30 mouse cellular contexts compared by ENCODE assay signal in the genomic region with DNA sequence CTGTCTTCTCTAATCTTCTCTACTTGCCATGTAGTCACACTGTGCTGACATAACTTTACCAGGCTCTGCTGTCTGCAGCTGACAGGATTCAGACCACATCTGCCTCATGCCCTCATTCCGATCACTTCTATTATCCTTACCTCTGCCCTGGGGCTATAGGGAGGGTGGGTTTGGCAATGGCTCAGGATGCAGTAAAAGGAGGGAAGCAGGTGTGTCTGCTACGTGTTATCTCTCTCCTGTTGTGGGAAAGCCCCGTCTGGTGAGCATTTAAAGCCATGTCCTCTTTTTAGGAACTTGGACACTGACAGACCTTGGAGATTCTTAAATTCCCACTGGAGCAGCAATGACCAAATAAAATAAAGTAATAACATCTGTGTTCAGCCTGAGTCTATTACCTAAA.
DNase-seq lines count a peak whose midpoint lies in the region; ATAC-seq and TF ChIP-seq lines count a peak whose summit lies in the region.
"Had no signal": no experiment of that assay in that cellular context is flagged by ENCODE, and none has a peak within 500 bp of the region (broad histone marks: within the 10 kb centered on the region; RNA-seq: fewer than 3 reads in every experiment).

No protein-coding gene starts in this region.

- no peaks in the 10 kb centered on the region for H3K79me3 ChIP-seq in C2C12 (ENCODE audit: low read depth)

- H3K79me2 ChIP-seq in C2C12 (ENCODE audit: control insufficient read depth, insufficient read depth): no peaks in the 10 kb centered on the region

- no peak overlapping the region for H3K4me2 ChIP-seq in limb, embryonic 12.5 days
- no peak overlapping the region for H3K4me2 ChIP-seq in embryonic facial prominence, embryonic 12.5 days (replicated peaks)
- H3K4me2 ChIP-seq in limb, embryonic 13.5 days (replicated peaks): no peak overlapping the region
- no peak overlapping the region for H3K4me2 ChIP-seq in intestine, postnatal 0 days (replicated peaks; ENCODE audit: low read depth)
- H3K4me2 ChIP-seq: heart, embryonic 12.5 days; intestine, embryonic 15.5 days; limb, embryonic 15.5 days; lung, embryonic 14.5 days; midbrain, embryonic 13.5 days; neural tube, embryonic 12.5 days; stomach, embryonic 15.5 days had no signal

- peaks cover 17% of the 10 kb centered on the region for H3K4me1 ChIP-seq in limb, embryonic 12.5 days (replicated peaks)
- peaks cover 24% of the 10 kb centered on the region for H3K4me1 ChIP-seq in limb, embryonic 10.5 days
- peaks cover 20% of the 10 kb centered on the region for H3K4me1 ChIP-seq in embryonic facial prominence, embryonic 12.5 days
- peaks cover 26% of the 10 kb centered on the region for H3K4me1 ChIP-seq in limb, embryonic 13.5 days
- H3K4me1 ChIP-seq in intestine, postnatal 0 days (replicated peaks; ENCODE audit: control insufficient read depth, insufficient read depth, low read length): no peaks in the 10 kb centered on the region
- H3K4me1 ChIP-seq: heart, embryonic 12.5 days; intestine, embryonic 15.5 days; megakaryocyte, embryonic 14.5 days; midbrain, embryonic 13.5 days; neural tube, embryonic 12.5 days; stomach, embryonic 15.5 days had no signal

- H3K36me3 ChIP-seq in limb, embryonic 12.5 days: no peaks in the 10 kb centered on the region
- no peaks in the 10 kb centered on the region for H3K36me3 ChIP-seq in limb, embryonic 10.5 days
- H3K36me3 ChIP-seq in C2C12 (ENCODE audit: control insufficient read depth, insufficient read depth): no peaks in the 10 kb centered on the region
- no peaks in the 10 kb centered on the region for H3K36me3 ChIP-seq in embryonic facial prominence, embryonic 12.5 days
- H3K36me3 ChIP-seq in limb, embryonic 13.5 days: no peaks in the 10 kb centered on the region
- no peaks in the 10 kb centered on the region for H3K36me3 ChIP-seq in intestine, postnatal 0 days (ENCODE audit: control insufficient read depth, insufficient read depth)
- H3K36me3 ChIP-seq: heart, embryonic 12.5 days; hindbrain, embryonic 10.5 days; intestine, embryonic 15.5 days; limb, embryonic 15.5 days; midbrain, embryonic 13.5 days; neural tube, embryonic 12.5 days; stomach, embryonic 15.5 days had no signal

- WGBS in limb, embryonic 12.5 days: 8% methylated on average over 3 of the region's 3 CpGs
- WGBS in limb, embryonic 10.5 days: 49% methylated on average over 3 of the region's 3 CpGs
- 6% methylated on average over 3 of the region's 3 CpGs for WGBS in embryonic facial prominence, embryonic 12.5 days
- 19% methylated on average over 3 of the region's 3 CpGs for WGBS in limb, embryonic 13.5 days
- WGBS in intestine, postnatal 0 days: 49% methylated on average over 3 of the region's 3 CpGs

- no peak overlapping the region for H3K27ac ChIP-seq in limb, embryonic 12.5 days
- H3K27ac ChIP-seq in limb, embryonic 10.5 days: no peak overlapping the region
- no peak overlapping the region for H3K27ac ChIP-seq in embryonic facial prominence, embryonic 12.5 days
- H3K27ac ChIP-seq in limb, embryonic 13.5 days: no peak overlapping the region; the same call in 1 of the 2 replicates
- H3K27ac ChIP-seq in intestine, postnatal 0 days (ENCODE audit: low read depth, low read length): no peak overlapping the region
- H3K27ac ChIP-seq: hindbrain, embryonic 10.5 days; intestine, embryonic 15.5 days; layer of hippocampus, adult 2 months; liver, embryonic 14.5 days; midbrain, embryonic 13.5 days; neural tube, embryonic 12.5 days; stomach, embryonic 15.5 days had no signal

- no peak overlapping the region for H3K4me3 ChIP-seq in limb, embryonic 12.5 days (replicated peaks)
- no peak overlapping the region for H3K4me3 ChIP-seq in limb, embryonic 10.5 days
- no peak overlapping the region for H3K4me3 ChIP-seq in C2C12 (ENCODE audit: insufficient read depth, poor library complexity, severe bottlenecking)
- H3K4me3 ChIP-seq in embryonic facial prominence, embryonic 12.5 days: no peak overlapping the region
- H3K4me3 ChIP-seq in limb, embryonic 13.5 days: no peak overlapping the region
- H3K4me3 ChIP-seq in intestine, postnatal 0 days (ENCODE audit: low read depth, low read length): no peak overlapping the region
- H3K4me3 ChIP-seq: heart, embryonic 12.5 days; hindbrain, embryonic 10.5 days; intestine, embryonic 15.5 days; layer of hippocampus, adult 2 months; limb, embryonic 15.5 days; megakaryocyte, embryonic 14.5 days; midbrain, embryonic 13.5 days; neural tube, embryonic 12.5 days; stomach, embryonic 15.5 days had no signal

- no peak for DNase-seq in limb, embryonic 10.5 days (ENCODE audit: low spot score)
- no peak for DNase-seq in adrenal gland, postnatal 25 days
- DNase-seq in right cerebral cortex, adult 2 months (ENCODE audit: low spot score in 2 of 2): no peak
- DNase-seq: adrenal gland, adult 2 months; B cell, adult 2 months; cerebellum, adult 2 months; cerebellum, postnatal 36 days; heart, postnatal 10 days; kidney, adult 9 months; kidney, postnatal 14 days; lung, embryonic 14.5 days; right cerebral cortex, postnatal 14 days; thymus, postnatal 36 days had no signal

- ATAC-seq in limb, embryonic 12.5 days (ENCODE audit: insufficient number of reproducible peaks, insufficient read depth, low FRiP score, low TSS enrichment, low read depth): 0 out of 2 replicates have a peak, but pooled peaks have one; percentile 66
- 0 out of 2 replicates have a peak, but pooled peaks have one; percentile 43 for ATAC-seq in embryonic facial prominence, embryonic 12.5 days (ENCODE audit: insufficient number of reproducible peaks, insufficient read depth, low FRiP score, low TSS enrichment)
- peak; percentile 52; the same call in 1 of the 2 replicates for ATAC-seq in limb, embryonic 13.5 days (ENCODE audit: low FRiP score, low read depth)
- ATAC-seq in intestine, postnatal 0 days: no peak
- ATAC-seq: forebrain, embryonic 14.5 days; hindbrain, embryonic 16.5 days; intestine, embryonic 15.5 days; midbrain, embryonic 13.5 days had no signal

- no peak for TF ChIP-seq CTCF in C2C12 (IDR thresholded peaks at IDR 0.05; ENCODE audit: control insufficient read depth, insufficient read depth, insufficient read length)
- TF ChIP-seq CTCF in intestine, postnatal 0 days (IDR thresholded peaks at IDR 0.05; ENCODE audit: low read depth): no peak

- no peaks in the 10 kb centered on the region for H3K9me3 ChIP-seq in limb, embryonic 12.5 days
- no peaks in the 10 kb centered on the region for H3K9me3 ChIP-seq in limb, embryonic 10.5 days (replicated peaks)
- H3K9me3 ChIP-seq in embryonic facial prominence, embryonic 12.5 days: no peaks in the 10 kb centered on the region
- H3K9me3 ChIP-seq in limb, embryonic 13.5 days: no peaks in the 10 kb centered on the region
- H3K9me3 ChIP-seq in intestine, postnatal 0 days (ENCODE audit: control insufficient read depth): no peaks in the 10 kb centered on the region
- H3K9me3 ChIP-seq: heart, embryonic 12.5 days; hindbrain, embryonic 10.5 days; intestine, embryonic 15.5 days; limb, embryonic 15.5 days; megakaryocyte, embryonic 14.5 days; midbrain, embryonic 13.5 days; neural tube, embryonic 12.5 days; stomach, embryonic 15.5 days had no signal

- H3K9ac ChIP-seq in limb, embryonic 12.5 days (replicated peaks): no peak overlapping the region
- H3K9ac ChIP-seq in embryonic facial prominence, embryonic 12.5 days: no peak overlapping the region
- H3K9ac ChIP-seq in limb, embryonic 13.5 days: no peak overlapping the region
- H3K9ac ChIP-seq in intestine, postnatal 0 days (ENCODE audit: low read depth, low read length): no peak overlapping the region
- H3K9ac ChIP-seq: heart, embryonic 12.5 days; intestine, embryonic 15.5 days; limb, embryonic 15.5 days; liver, embryonic 14.5 days; lung, embryonic 14.5 days; midbrain, embryonic 13.5 days; neural tube, embryonic 12.5 days; stomach, embryonic 15.5 days had no signal

- no peaks in the 10 kb centered on the region for H3K27me3 ChIP-seq in limb, embryonic 12.5 days
- H3K27me3 ChIP-seq in limb, embryonic 10.5 days (ENCODE audit: low read depth, poor library complexity, severe bottlenecking): no peaks in the 10 kb centered on the region
- H3K27me3 ChIP-seq in C2C12 (ENCODE audit: control insufficient read depth, insufficient read depth, insufficient read length): no peaks in the 10 kb centered on the region
- no peaks in the 10 kb centered on the region for H3K27me3 ChIP-seq in embryonic facial prominence, embryonic 12.5 days
- no peaks in the 10 kb centered on the region for H3K27me3 ChIP-seq in limb, embryonic 13.5 days
- no peaks in the 10 kb centered on the region for H3K27me3 ChIP-seq in intestine, postnatal 0 days (replicated peaks; ENCODE audit: control insufficient read depth, insufficient read depth, low read length)
- H3K27me3 ChIP-seq: heart, embryonic 12.5 days; intestine, embryonic 15.5 days; limb, embryonic 15.5 days; megakaryocyte, embryonic 14.5 days; midbrain, embryonic 13.5 days; neural tube, embryonic 12.5 days; stomach, embryonic 15.5 days had no signal

- no peak overlapping the region for H3ac ChIP-seq in C2C12 (ENCODE audit: control insufficient read depth, insufficient read length, low read depth)

TF ChIP-seq in C2C12, 6 proteins besides CTCF, POLR2A, EP300 and RAD21:
- TF ChIP-seq MYOD1 (IDR thresholded peaks at IDR 0.05; ENCODE audit: control insufficient read depth, insufficient read length, low read depth): peak; percentile 59
- no peak for TF ChIP-seq USF1 (IDR thresholded peaks at IDR 0.05; ENCODE audit: low read depth)
